Mouse (Mus musculus) fat pad, adult 2 months (tissue): ENCODE measurements around the gene Tap2.

Experiments
- DNase-seq: peaks from one replicate; pipeline ENCODE4 v3.0.0-alpha.2; 2011; ENCODE audit warnings: low read depth, low spot score; ENCODE audit errors: extremely low read depth

Gene Tap2

DNA sequence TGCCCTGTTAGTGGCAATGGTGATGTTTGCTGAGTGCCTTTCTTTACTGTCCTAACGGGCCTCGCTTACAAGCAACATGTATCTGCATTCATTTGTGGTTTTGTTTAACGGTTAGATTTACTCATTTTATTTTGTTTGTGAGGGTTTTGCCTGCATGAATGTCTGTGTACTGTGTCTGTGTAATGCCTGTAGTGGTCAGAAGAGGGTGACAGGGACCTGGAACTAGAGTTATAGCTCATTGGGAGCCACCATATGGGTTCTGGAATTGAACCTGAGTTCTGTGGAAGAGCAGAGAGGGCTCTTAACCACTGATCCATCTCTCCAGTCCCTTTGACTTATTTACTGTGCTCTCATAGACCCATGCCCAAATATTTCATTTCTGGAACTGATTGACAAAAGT, 43.7 kb downstream of the Tap2 start:
- no peak for DNase-seq

DNA sequence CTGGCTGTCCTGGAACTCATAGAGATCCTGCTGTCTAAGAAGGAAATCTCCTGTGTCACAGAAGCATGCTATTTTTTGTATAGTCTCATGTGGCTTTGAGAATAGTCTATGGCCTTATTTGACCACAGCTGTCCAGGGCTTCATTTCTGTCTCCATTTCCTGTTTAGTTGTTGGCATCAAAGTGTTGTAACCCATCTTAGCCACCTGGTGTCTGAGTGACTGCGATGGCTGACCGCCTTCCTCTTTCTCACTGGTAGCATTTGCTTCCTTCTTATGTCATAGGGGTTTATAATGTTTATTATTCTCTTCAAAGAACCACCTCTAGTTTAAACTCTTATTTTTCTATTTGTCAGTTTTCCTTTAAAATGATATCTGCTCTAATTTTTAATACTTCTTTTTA, 45.4 kb downstream of the Tap2 start:
- DNase-seq: no peak

DNA sequence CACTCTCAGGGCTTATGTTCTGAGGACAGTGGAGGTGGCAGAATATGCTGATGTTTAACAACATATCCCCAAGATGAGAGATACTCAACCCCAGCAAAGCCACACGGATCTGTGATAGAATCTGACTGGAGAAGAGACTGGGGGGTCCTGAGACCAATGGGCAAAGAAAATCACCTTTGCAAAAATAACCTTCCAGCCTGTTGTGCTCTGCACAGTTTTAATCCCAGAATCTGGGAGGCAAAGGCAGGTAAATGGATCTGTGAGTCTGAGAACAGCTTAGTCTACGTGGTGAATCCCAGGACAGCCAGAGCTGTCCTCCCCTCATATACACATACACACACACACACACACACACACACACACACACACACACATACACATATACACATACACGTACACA, 46.0 kb downstream of the Tap2 start:
- no peak for DNase-seq

DNA sequence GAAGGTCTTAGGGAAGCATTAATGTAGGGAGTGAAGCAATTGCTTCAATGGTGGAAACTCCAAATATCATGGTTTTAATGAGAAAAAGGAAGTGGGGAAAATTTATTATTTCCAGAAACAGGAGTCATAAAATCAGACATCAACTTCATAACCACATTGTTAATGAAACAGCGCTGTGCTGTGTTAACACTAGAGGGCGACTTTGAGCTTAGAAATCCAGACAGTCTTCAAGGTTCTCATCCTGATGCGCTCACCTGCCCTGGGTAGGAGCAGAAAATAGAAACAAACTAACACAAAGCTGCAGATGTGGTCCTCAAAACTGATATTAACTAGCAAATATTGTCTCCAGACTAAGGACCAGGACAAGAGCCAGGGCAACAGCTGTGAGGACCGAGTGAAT, 46.6 kb downstream of the Tap2 start:
- DNase-seq: no peak

DNA sequence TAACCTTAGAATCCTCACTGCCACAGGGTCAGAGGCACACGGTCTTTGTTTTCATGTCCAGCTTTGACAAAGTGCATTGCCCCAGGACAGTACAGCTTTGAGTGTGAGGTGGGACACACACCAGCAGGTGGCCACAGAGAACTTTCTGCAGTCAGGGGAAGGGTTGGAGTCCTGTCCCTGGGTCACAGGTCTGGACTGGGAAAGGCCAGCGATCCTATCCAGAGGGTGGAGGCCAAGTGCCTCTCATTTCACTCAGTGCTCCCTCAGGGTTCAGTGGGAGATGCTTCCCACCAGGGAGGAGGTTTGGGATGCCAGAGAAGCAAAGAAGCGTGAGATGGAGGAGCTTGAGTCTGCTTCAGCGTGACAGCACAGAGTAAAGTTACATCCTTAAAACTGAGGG, 48.3 kb downstream of the Tap2 start:
- no peak for DNase-seq

DNA sequence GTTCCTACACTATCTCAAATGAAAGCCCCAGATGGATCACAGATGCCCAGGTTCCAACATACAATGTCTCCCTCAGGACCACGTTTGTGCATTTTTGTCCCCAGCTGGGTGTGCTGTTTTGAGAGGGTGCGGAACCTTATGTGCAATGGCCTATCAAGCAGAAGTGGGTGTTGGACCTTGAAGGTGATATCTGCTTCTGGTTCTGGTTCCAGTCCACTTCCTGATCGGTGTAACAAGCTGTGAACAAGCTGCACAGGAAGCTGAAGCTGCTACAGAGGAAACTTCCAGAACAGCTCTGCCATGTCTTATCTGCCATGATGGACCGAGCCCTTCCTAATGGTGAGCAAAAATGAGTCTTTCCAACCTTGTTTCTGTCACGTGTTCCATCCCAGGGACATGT, 53.2 kb downstream of the Tap2 start:
- no peak for DNase-seq

DNA sequence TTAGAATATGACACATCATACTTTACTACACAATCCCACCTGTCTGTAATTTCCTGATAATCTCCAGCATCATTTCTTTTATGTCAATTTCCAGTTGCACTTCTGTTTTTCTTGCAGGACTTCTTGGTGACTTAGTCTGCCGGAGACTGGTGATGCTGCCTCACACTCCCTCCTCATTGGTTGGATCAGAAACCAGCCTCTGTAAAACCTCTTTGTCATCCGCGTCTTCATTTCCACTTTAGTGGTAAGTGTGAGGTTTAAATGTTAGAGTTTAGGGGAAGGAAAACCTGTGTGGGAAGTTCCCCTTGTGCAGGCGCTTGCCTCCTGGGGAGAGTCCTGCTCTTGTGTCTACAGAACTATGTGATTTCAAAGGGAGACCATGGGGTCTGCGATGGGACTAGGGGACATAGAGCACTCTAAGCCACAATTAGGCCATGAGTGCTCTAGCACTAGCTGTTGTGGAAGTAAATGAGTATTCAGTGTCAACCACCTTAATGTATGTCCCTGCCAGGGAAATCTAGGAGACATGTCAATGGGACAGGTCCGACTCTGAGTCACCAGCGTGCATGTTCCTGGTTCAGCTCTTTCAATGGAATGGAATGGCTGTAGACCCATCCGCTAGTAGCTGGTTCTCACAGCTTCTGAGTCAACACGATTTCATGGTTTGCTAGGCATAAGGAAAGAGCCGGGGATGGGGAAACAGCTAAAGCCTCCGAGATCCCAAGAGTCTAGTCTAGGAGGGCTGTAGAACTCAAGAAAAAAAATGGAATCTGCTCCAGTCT, 54.5 kb downstream of the Tap2 start, which contains the start of gene H2-Ab1:
H2-Ab1 (plus strand) TSS at position 96 of the 782 bp plus-strand sequence.
- no peak for DNase-seq

DNA sequence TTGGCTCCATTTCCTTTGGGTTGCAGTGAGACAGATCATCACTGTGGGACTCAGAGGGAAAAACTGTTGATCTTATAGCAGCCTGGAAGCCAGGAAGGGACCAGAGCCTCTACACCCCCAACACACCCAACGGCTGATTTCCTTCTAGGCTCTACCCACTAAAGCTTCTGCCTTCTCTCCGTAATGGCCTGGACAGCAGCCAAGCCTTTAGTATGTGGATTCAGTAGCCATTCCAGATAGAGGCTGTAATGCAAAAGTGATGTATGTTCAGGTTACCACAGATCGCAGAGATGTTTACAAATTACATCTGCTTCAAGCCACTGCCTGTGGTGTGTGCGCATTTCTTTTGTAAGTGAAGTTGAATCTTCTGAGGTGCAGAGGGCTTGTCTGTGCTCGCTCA, 57.2 kb downstream of the Tap2 start:
- no peak for DNase-seq

DNA sequence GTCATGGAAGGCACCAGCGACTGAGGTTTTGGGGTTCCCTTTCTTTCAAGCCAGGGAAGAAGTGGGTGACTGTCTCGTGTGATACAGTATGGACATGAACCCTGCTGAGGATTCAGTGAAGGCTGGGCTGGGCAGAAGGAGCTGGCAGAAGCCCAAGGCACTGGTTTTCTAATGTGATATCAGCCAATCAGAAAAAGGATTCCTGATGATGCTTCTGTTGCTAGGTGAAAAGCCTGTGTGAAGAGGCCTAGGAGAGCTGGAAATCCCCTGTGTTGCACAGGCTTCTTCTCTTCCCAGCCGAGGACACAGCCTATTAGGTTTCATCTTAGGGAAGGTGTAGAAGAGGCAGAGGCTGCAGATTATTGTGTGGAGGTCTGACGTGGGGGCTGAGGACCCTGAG, 58.2 kb downstream of the Tap2 start:
- no peak for DNase-seq

DNA sequence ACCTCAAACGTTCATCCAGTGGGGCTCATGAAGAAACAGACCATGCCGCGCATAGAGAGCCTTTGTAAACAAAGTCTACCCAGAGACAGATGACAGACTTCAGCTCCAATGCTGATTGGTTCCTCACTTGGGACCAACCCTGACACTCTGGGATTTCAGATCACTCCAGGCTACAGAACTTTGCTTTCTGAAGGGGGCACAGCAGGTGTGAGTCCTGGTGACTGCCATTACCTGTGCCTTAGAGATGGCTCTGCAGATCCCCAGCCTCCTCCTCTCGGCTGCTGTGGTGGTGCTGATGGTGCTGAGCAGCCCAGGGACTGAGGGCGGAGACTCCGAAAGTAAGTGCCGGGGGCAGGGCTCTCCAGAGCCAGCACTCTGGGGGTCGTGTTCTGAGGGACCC, 59.7 kb downstream of the Tap2 start:
- DNase-seq: no peak

DNA sequence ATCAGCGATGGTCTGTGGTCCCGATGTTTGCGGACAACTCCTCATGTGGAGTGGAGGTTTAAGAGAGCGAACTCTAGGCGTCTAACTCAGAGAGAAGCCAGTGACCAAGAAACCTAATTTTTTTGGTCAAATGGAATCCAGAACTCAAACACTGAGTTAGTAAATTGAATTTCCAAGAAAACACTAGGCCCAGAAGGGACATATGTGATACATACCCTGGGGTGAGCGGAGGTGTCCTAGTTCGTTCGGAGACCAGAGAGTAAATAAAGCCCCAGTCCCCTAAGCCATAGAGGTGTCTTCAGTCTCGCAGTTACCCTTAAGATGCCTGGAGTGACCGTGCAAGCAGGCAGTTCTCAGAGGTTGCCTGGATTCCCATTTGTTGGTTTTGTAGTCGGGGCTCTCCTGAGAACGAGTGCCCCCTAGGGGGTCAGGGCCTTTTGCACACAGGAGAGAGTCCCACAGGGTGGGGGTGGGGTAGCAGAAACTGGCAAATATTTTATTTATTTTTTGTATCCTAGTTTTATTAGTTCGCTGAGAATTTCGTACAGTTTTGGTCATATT, 60.6 kb downstream of the Tap2 start:
- DNase-seq: no peak

DNA sequence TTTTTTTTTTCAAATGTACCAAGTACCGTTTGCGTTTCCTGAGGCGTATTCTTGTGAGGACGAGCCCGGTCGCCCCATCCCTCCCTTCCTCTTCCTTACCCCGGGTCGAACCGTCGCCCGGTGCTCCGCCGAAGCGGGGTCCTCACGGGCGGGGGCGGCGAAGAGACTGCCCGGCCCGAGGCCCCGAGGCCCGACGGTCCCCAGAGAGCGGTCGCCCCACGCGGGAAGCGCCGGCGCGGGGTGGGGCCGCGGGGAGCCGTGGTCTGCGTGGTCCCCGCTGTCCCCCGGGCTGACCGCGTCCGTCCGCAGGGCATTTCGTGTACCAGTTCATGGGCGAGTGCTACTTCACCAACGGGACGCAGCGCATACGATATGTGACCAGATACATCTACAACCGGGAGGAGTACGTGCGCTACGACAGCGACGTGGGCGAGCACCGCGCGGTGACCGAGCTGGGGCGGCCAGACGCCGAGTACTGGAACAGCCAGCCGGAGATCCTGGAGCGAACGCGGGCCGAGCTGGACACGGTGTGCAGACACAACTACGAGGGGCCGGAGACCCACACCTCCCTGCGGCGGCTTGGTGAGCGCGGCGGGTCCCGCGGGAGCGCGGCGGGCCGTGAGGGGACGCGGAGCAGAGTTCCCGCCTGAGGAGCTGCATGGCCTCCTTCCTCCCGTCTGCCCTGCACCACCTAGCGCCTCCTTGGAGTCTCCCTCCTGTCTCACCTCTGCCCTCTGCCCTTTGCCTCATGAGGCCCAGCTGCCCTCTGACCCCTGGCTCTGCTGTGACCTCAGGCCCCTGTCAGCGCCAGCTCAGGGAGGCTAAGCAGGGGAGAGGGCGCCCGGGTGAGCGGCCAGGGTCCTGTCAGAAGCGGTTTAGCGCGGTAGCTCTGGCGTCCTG, 61.4 kb downstream of the Tap2 start:
- no peak for DNase-seq
